ENCODE assay signal across 8 mouse cellular contexts in the genomic region with DNA sequence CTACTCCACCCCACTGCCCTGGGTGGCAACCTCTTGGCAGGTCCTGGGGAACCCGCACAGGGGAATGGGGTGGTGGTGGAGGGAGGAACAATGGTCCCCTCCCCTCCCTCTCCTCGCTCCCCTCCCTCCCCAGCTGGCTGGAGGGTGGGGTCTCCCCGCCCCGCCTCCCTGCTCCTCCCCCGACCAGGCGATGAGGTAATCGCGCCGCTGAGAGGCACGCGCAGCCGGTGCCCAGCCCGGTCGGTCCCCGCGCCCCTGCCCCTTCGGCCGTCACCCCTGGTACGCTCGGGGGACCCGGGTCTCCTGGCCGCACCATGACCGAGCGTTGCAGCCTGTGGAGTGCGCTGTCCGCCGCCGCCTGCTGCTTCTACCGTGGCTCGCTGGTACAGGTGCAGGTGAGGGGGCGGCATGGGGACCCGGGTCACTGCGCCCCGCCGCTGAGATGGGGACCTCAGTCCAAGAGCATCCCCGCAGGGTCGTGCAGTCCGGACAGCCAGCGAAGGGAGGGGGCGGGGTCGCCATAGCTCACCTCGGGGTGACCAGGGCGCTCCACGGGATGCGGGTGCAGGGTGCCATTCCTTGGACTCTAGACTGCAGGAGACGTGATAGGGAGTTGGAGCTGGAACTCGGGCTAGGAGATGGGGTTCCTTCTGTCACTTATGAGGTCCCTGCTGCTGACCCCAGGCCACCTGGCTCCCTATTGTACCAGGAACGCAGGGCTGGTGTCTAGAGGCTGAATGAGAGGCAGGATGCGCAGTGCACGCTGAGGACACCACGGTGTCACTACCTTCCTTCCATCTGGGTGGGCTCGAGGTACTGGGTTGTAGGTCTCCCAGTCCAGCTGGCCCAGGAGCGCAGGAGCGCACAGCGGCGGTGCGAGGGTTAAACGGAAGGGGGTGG. TPM values are rescaled to one million over a fixed set of nuclear protein-coding genes. Genes with fewer than 3 reads are reported as not detected.
DNase-seq lines count a peak whose midpoint lies in the region; ATAC-seq and TF ChIP-seq lines count a peak whose summit lies in the region.

No protein-coding gene starts in this region.

- peak overlapping the region; percentile 78 for H3K27ac ChIP-seq in embryonic facial prominence, embryonic 10.5 days (replicated peaks)
- no peak overlapping the region for H3K27ac ChIP-seq in limb, embryonic 11.5 days (replicated peaks; ENCODE audit: low read depth, low read length)
- peak overlapping the region; percentile 69 for H3K27ac ChIP-seq in midbrain, embryonic 11.5 days (ENCODE audit: low read depth, low read length)
- H3K27ac ChIP-seq in stomach, postnatal 0 days (replicated peaks): no peak overlapping the region

- H3K36me3 ChIP-seq in embryonic facial prominence, embryonic 10.5 days (replicated peaks): peaks cover 33% of the 10 kb centered on the region
- H3K36me3 ChIP-seq in limb, embryonic 11.5 days (ENCODE audit: control insufficient read depth, insufficient read depth, low read length): no peaks in the 10 kb centered on the region; the same call in 1 of the 2 replicates
- H3K36me3 ChIP-seq in midbrain, embryonic 11.5 days (ENCODE audit: control insufficient read depth, insufficient read depth, low read length): peaks cover 3% of the 10 kb centered on the region; the same call in 1 of the 2 replicates
- H3K36me3 ChIP-seq in stomach, postnatal 0 days (ENCODE audit: control insufficient read depth, insufficient read depth, low read length): no peaks in the 10 kb centered on the region

- TF ChIP-seq EP300 in stomach, postnatal 0 days (optimal IDR thresholded peaks at IDR 0.05): no peak

- DNase-seq in urinary bladder, postnatal 14 days (ENCODE audit: low spot score): peak; percentile 35
- DNase-seq in urinary bladder, postnatal 4 days (ENCODE audit: low spot score in 2 of 2): no peak
- peak; percentile 77 for DNase-seq in embryonic facial prominence, embryonic 10.5 days (ENCODE audit: low spot score)
- DNase-seq in heart, postnatal 14 days: peak; percentile 57 to 60
- peak; percentile 72 for DNase-seq in limb, embryonic 11.5 days (ENCODE audit: low spot score)
- peak; percentile 92 for DNase-seq in midbrain, embryonic 11.5 days (ENCODE audit: low spot score, missing footprints)
- peak; percentile 49 for DNase-seq in stomach, postnatal 0 days (ENCODE audit: low spot score)
- no peak for DNase-seq in ovary, postnatal 10 days (ENCODE audit: low spot score)

- H3K27me3 ChIP-seq in embryonic facial prominence, embryonic 10.5 days (replicated peaks; ENCODE audit: low read depth, poor library complexity, severe bottlenecking): peaks cover 49% of the 10 kb centered on the region
- H3K27me3 ChIP-seq in limb, embryonic 11.5 days (ENCODE audit: control insufficient read depth, insufficient read depth, low read length): peaks cover 26% of the 10 kb centered on the region
- peaks cover 2% of the 10 kb centered on the region for H3K27me3 ChIP-seq in midbrain, embryonic 11.5 days (ENCODE audit: control insufficient read depth, insufficient read depth, low read length)
- H3K27me3 ChIP-seq in stomach, postnatal 0 days (ENCODE audit: control insufficient read depth, insufficient read depth, low read length): peaks cover 8% of the 10 kb centered on the region; the same call in 1 of the 2 replicates

- ATAC-seq in limb, embryonic 11.5 days (ENCODE audit: insufficient number of reproducible peaks, low FRiP score, low TSS enrichment, low read depth): peak; percentile 33; the same call in 1 of the 2 replicates
- peak; percentile 61 for ATAC-seq in midbrain, embryonic 11.5 days (ENCODE audit: low FRiP score)
- ATAC-seq in stomach, postnatal 0 days (ENCODE audit: low FRiP score, low TSS enrichment): peak; percentile 38

- WGBS in embryonic facial prominence, embryonic 10.5 days: 2% methylated on average over 58 of the region's 58 CpGs
- WGBS in limb, embryonic 11.5 days: 1% methylated on average over 44 of the region's 58 CpGs
- WGBS in midbrain, embryonic 11.5 days: 1% methylated on average over 56 of the region's 58 CpGs
- 7% methylated on average over 51 of the region's 58 CpGs for WGBS in stomach, postnatal 0 days

- H3K9ac ChIP-seq in limb, embryonic 11.5 days (ENCODE audit: low read length): peak overlapping the region; percentile 34; the same call in 1 of the 2 replicates
- H3K9ac ChIP-seq in midbrain, embryonic 11.5 days (ENCODE audit: low read length): peak overlapping the region; percentile 77
- H3K9ac ChIP-seq in stomach, postnatal 0 days (ENCODE audit: low read length): peak overlapping the region; percentile 48

- peaks cover 37% of the 10 kb centered on the region for H3K4me1 ChIP-seq in embryonic facial prominence, embryonic 10.5 days
- H3K4me1 ChIP-seq in limb, embryonic 11.5 days (ENCODE audit: control insufficient read depth, insufficient read depth, low read length): peaks cover 15% of the 10 kb centered on the region
- peaks cover 22% of the 10 kb centered on the region for H3K4me1 ChIP-seq in midbrain, embryonic 11.5 days (ENCODE audit: control insufficient read depth, insufficient read depth, low read length)
- peaks cover 6% of the 10 kb centered on the region; the same call in 1 of the 2 replicates for H3K4me1 ChIP-seq in stomach, postnatal 0 days (replicated peaks; ENCODE audit: control insufficient read depth, insufficient read depth)

- H3K4me2 ChIP-seq in limb, embryonic 11.5 days (ENCODE audit: low read depth, severe bottlenecking): peak overlapping the region; percentile 96
- peak overlapping the region; percentile 98 for H3K4me2 ChIP-seq in midbrain, embryonic 11.5 days
- H3K4me2 ChIP-seq in stomach, postnatal 0 days (replicated peaks; ENCODE audit: low read depth): peak overlapping the region; percentile 78

- intact Hi-C loops in heart, postnatal 14 days (cut with DNase I): no loop called here

- no peak for TF ChIP-seq CTCF in stomach, postnatal 0 days (IDR thresholded peaks at IDR 0.05; ENCODE audit: low read depth)

- H3K4me3 ChIP-seq in embryonic facial prominence, embryonic 10.5 days: peak overlapping the region; percentile 73
- peak overlapping the region; percentile 45 for H3K4me3 ChIP-seq in limb, embryonic 11.5 days (ENCODE audit: low read depth, low read length)
- H3K4me3 ChIP-seq in midbrain, embryonic 11.5 days (ENCODE audit: low read depth, low read length): peak overlapping the region; percentile 75
- peak overlapping the region; percentile 44 for H3K4me3 ChIP-seq in stomach, postnatal 0 days (ENCODE audit: low read depth, low read length)

- no peaks in the 10 kb centered on the region for H3K9me3 ChIP-seq in embryonic facial prominence, embryonic 10.5 days
- H3K9me3 ChIP-seq in limb, embryonic 11.5 days (ENCODE audit: control insufficient read depth, low read length): no peaks in the 10 kb centered on the region
- H3K9me3 ChIP-seq in midbrain, embryonic 11.5 days (ENCODE audit: control insufficient read depth, low read length): no peaks in the 10 kb centered on the region
- H3K9me3 ChIP-seq in stomach, postnatal 0 days (ENCODE audit: control insufficient read depth, low read length): no peaks in the 10 kb centered on the region

RNA-seq across cellular contexts. Expression of a gene that starts 0.7 kb away (rescaled TPM):
- 0.52 and 0.57 TPM in 2 replicates for polyA plus RNA-seq in embryonic facial prominence, embryonic 10.5 days (2016; fragmentation: Nextera tagmentation; extraction: Ambion mirVana)
- total RNA-seq in heart, postnatal 14 days (2021): not detected
- polyA plus RNA-seq in limb, embryonic 11.5 days (2014; fragmentation: Nextera tagmentation; extraction: Ambion mirVana): 0.13 TPM in 1 of 2 replicates, not detected in the other
- 2.0 and 3.0 TPM in 2 replicates for polyA plus RNA-seq in midbrain, embryonic 11.5 days (2014; fragmentation: Nextera tagmentation; extraction: Ambion mirVana)
- not detected in 2 replicates for polyA plus RNA-seq in stomach, postnatal 0 days (2015; fragmentation: Nextera tagmentation; extraction: Ambion mirVana)

RNA-seq across cellular contexts. Expression of a gene that starts 15.5 kb away (rescaled TPM):
- 48.9 and 53.5 TPM in 2 replicates for polyA plus RNA-seq in embryonic facial prominence, embryonic 10.5 days (2016; fragmentation: Nextera tagmentation; extraction: Ambion mirVana)
- 10 to 100 TPM; 10.7 to 12.1 TPM for total RNA-seq in heart, postnatal 14 days (2021)
- polyA plus RNA-seq in limb, embryonic 11.5 days (2014; fragmentation: Nextera tagmentation; extraction: Ambion mirVana): 58.5 and 60.2 TPM in 2 replicates
- polyA plus RNA-seq in midbrain, embryonic 11.5 days (2014; fragmentation: Nextera tagmentation; extraction: Ambion mirVana): 47.7 and 51.4 TPM in 2 replicates
- 45.9 and 50.3 TPM in 2 replicates for polyA plus RNA-seq in stomach, postnatal 0 days (2015; fragmentation: Nextera tagmentation; extraction: Ambion mirVana)

RNA-seq across cellular contexts. Expression of a gene that starts 20.7 kb away (rescaled TPM):
- 27.1 and 27.5 TPM in 2 replicates for polyA plus RNA-seq in embryonic facial prominence, embryonic 10.5 days (2016; fragmentation: Nextera tagmentation; extraction: Ambion mirVana)
- total RNA-seq in heart, postnatal 14 days (2021): 10 to 100 TPM; 37.4 to 39.4 TPM
- 12.2 and 13.1 TPM in 2 replicates for polyA plus RNA-seq in limb, embryonic 11.5 days (2014; fragmentation: Nextera tagmentation; extraction: Ambion mirVana)
- polyA plus RNA-seq in midbrain, embryonic 11.5 days (2014; fragmentation: Nextera tagmentation; extraction: Ambion mirVana): 23.4 and 25.5 TPM in 2 replicates
- 7.7 and 8.4 TPM in 2 replicates for polyA plus RNA-seq in stomach, postnatal 0 days (2015; fragmentation: Nextera tagmentation; extraction: Ambion mirVana)

RNA-seq across cellular contexts. Expression of a gene that starts 28.6 kb away (rescaled TPM):
- 130 and 135 TPM in 2 replicates for polyA plus RNA-seq in embryonic facial prominence, embryonic 10.5 days (2016; fragmentation: Nextera tagmentation; extraction: Ambion mirVana)
- 10 to 100 TPM; 30.7 to 31.3 TPM for total RNA-seq in heart, postnatal 14 days (2021)
- polyA plus RNA-seq in limb, embryonic 11.5 days (2014; fragmentation: Nextera tagmentation; extraction: Ambion mirVana): 98.3 and 101 TPM in 2 replicates
- polyA plus RNA-seq in midbrain, embryonic 11.5 days (2014; fragmentation: Nextera tagmentation; extraction: Ambion mirVana): 72.8 and 82.6 TPM in 2 replicates
- polyA plus RNA-seq in stomach, postnatal 0 days (2015; fragmentation: Nextera tagmentation; extraction: Ambion mirVana): 55.8 and 57.8 TPM in 2 replicates

RNA-seq across cellular contexts. Expression of a gene that starts 33.9 kb away (rescaled TPM):
- polyA plus RNA-seq in embryonic facial prominence, embryonic 10.5 days (2016; fragmentation: Nextera tagmentation; extraction: Ambion mirVana): 0.31 and 0.34 TPM in 2 replicates
- total RNA-seq in heart, postnatal 14 days (2021): under 1 TPM; 0.07 to 0.24 TPM
- polyA plus RNA-seq in limb, embryonic 11.5 days (2014; fragmentation: Nextera tagmentation; extraction: Ambion mirVana): 0.13 and 0.56 TPM in 2 replicates
- polyA plus RNA-seq in midbrain, embryonic 11.5 days (2014; fragmentation: Nextera tagmentation; extraction: Ambion mirVana): 0.26 and 0.30 TPM in 2 replicates
- 0.05 and 0.06 TPM in 2 replicates for polyA plus RNA-seq in stomach, postnatal 0 days (2015; fragmentation: Nextera tagmentation; extraction: Ambion mirVana)

Comparison
In these comparisons a context has a peak if more than half of its experiments do, and no peak if none do; other contexts are left out.
1. DNase-seq: peak in urinary bladder, postnatal 14 days (single experiment), embryonic facial prominence, embryonic 10.5 days (single experiment), heart, postnatal 14 days (2 of 2), limb, embryonic 11.5 days (single experiment), midbrain, embryonic 11.5 days (single experiment) and stomach, postnatal 0 days (single experiment); none in urinary bladder, postnatal 4 days (0 of 2) and ovary, postnatal 10 days (single experiment).
2. H3K27ac ChIP-seq: peak in embryonic facial prominence, embryonic 10.5 days (single experiment) and midbrain, embryonic 11.5 days (single experiment); none in limb, embryonic 11.5 days (single experiment) and stomach, postnatal 0 days (single experiment).
3. Peak in every context shown above with its lines, with median percentiles within 50 percentile points of each other: H3K4me3 ChIP-seq, ATAC-seq, H3K4me2 ChIP-seq and H3K9ac ChIP-seq.